Mouse (Mus musculus): Measurements from ENCODE around the gene Gm42906.

Gene Gm42906

DNA sequence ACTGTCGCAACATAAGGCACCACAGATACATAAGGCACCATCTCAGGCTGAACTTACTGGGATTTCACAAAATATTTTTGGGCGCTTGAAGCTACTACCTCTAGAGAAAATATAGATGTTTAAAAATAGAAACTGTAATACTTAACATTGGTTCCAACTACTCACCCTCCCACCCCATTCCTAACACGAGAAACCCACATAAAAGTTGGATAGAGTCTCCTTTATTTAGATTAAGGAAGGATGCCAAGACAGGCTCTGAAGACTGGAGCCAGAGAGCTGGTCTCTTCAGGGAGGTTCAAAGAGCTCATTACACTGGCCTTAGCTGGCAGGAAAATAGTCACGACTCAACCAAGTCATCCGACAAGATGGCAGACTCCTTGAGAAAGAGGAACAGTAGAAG, 361.9 kb downstream of the Gm42906 start:
- no peak for DNase-seq (ENCODE audit: low spot score in 2 of 2)

DNA sequence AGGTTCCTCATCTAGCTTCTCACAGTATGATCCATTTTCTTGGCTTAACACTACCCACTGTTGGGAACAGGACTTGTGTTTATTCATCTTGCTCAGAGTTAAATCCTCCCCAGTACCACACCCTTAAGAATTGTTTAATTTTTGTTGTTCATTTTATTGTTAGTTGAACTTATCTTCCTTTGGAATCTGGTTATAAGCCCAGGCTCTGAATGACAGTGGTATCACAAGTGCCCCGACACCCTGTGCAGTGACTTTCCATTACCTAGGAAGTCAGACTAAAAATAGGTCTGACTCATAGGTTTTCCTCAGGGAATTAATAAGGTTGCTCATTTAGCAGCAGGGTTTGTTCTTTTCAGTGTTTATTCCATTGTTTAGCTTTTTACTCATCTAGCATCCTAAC, 362.7 kb downstream of the Gm42906 start:
- no peak for DNase-seq (ENCODE audit: low spot score in 2 of 2)

DNA sequence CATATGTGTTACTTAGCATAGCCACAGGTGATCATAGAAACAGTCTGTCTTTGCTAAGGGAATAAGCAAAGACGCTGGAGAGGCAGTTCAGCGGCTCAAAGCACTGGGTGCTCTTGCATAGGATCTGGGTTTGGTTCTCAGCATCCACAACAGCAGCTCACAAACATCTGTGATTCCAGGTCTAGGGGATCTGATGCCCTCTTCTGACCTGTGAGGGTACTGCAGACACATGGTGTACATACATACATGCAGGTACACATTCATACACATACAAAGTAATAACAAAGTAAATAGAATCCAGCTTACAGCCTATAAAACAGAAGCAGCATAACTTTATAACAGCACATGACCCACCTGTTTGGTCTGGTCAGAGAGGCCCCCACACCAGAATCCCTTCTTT, 366.0 kb downstream of the Gm42906 start:
- DNase-seq (ENCODE audit: low spot score in 2 of 2), result no peak

DNA sequence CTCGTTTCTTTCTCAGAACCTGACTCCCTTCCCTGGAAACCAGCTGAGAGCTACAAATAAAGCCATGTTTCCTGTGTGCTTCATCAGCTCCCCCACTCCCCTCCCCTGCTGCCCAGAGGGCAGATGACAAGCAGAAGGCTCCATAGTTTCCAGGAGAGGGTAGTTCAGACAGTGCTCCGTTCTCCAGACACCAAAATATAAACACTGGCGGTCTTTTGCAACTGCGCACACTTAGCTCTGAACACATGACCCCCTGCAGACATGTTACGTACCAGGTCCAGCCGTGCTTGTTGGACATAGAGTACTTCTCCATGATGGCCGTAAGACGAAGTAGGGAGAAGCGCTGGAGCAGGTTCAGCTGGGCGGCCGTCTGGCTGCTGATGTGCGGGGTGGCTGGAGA, 367.5 kb downstream of the Gm42906 start:
- no peak for DNase-seq (ENCODE audit: low spot score in 2 of 2)

DNA sequence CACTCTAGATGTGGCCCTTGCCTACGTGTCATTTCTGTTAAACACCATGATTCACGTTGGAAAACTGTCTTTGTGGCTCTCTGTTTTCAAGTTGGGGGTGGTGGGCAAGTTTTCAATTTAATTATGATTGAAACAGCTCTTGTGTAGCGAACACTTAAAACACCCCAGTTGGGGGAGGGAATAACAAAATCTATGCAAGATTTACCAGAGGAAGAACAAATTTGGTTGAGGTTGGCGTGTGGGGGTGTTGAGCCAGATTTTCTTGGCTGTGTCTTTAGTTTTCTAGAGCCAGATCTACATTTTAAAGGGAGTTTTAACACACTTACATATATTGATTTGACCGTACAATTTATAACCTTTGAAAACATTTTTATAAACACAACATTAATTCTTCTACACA, 368.2 kb downstream of the Gm42906 start:
- no peak for DNase-seq (ENCODE audit: low spot score in 2 of 2)

DNA sequence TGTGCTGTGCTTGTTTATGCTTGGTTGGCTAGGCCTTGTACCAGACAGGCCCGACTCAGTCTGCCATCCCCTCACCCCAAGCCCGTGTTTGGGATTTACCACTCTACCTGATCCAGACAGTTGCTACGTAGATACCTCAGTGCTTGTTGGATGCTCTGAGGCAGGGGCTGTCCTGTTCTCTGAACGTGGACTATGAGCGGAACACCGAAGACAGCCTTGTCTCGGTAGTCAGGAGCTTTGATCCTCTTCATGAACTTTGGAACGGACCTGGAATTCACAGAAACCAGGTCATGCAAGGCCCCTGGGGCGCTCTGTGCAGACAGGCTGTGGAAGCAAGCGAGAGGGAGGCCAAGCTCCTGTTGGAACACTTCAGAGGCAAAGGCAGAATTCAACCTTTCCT, 368.6 kb downstream of the Gm42906 start:
- no peak for DNase-seq (ENCODE audit: low spot score in 2 of 2)

DNA sequence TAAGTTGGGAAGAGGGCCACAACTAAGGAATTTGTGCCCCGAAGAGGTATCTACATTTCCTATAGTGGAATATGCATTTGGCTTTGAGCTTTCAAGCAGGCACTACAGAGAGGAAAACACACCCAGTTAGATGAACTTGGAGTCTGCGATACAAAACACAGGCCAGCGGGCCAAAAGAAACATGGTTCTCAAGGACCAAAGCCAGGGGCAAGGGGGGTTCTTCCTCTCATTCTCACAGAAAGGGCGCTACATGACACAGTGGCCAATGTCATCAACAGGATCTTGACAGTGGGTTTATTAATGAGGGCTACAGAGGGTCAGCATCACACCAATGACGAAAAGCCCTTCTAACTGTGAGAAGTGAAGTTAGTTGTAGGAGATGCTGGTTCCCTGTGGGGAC, 370.2 kb downstream of the Gm42906 start:
- DNase-seq (ENCODE audit: low spot score in 2 of 2), result no peak

DNA sequence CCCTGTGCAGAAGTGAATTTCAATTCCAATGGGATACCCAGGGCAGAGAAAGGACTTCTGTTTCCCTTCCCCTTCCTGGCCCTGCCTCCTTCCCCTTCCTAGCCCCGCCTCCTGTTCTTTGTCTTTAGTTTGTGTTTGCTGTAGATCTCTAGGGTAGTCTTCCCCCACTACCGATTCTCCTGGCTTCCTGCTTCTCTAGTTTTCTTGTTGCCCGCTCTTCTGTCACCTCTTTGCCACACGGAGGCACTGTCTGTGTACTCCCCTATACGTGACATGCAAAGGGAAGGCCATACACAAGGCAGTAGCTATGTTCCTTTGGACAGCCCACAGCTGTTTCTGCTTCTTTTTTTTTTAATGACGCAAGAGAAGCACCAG, 371.1 kb downstream of the Gm42906 start:
- DNase-seq (ENCODE audit: low spot score in 2 of 2), result no peak

DNA sequence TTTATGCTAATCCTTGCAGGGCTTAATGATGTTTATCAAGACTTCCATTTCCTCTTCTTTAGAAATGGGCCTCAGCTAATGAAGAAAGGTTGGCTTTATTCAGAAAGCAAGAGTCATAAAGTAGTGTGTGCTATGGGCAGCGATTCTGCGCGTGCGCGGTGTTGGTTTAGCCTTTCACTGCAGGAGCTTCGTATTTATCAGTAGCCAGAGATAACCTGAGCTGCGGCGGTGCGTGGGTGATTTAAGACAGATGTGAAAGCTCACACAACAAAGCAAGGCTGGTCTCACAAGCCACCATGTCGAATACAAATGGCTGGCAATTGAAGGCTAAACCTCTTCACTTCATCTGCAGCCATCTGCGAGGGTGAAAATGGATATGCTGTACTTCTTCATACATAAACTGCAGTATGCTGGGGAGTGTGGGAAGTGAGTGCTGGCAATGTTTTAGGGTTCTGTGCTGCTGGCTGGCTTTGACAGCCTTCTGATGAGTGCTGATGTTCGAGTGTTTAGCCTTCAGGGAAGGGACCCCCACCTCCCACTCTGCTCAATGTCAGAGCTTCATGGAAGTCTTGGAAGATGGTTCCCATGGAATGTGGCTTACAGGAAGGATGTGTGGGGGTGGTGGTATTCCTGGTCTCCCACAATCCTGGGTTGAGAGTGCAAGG, 371.6 kb downstream of the Gm42906 start:
- peak; percentile 28 to 42 for DNase-seq (ENCODE audit: low spot score in 2 of 2)

DNA sequence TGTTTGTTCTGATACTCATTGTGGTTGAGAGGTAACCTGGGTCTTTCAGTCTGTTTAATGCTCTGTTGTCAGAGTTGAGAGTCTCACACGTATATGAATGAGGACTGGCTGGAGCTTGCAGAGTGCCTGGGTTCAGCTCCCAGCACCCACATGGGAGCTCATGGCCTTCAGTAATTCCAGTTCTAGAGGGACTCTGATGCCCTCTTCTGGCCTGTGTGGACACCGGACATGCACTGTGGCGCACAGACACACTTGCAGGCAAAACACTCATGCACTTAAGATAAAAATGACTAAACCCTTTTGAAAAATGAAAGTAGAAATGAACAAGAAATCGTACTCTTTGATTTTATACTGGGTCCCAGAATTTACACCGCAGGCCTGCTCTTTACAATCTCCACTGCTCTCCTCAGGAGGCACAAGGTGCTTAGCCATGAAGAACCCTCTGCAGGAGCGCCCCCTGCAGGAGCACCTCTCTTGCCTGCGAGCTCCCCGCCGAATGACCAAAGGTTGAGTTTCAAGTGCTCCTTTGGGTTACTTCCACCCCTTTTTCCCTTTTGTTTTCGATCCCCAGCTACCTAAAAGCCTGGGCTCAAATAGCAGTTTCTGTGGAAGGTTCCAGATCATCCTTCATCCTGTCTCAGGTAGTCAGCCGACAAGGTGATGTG, 372.4 kb downstream of the Gm42906 start:
- DNase-seq (ENCODE audit: low spot score in 2 of 2), result no peak

DNA sequence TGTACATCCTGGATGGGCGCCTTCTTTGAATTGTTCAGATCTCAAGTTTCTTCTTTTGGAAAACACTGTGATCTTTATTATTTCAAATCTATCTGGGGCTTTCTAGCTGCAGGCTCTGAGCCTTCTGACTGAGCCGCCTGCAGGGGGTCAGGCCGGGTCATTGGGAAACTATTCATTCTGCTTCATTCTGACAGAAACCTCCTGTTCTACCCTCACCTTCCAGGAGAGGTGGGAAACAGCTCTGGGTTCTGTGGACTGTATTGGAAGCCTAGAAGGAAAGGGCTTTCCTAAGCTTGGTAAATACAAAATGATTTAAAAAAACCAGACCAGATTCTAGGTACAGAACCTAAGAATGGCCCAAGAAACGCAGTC, 373.2 kb downstream of the Gm42906 start:
- no peak for DNase-seq (ENCODE audit: low spot score in 2 of 2)

DNA sequence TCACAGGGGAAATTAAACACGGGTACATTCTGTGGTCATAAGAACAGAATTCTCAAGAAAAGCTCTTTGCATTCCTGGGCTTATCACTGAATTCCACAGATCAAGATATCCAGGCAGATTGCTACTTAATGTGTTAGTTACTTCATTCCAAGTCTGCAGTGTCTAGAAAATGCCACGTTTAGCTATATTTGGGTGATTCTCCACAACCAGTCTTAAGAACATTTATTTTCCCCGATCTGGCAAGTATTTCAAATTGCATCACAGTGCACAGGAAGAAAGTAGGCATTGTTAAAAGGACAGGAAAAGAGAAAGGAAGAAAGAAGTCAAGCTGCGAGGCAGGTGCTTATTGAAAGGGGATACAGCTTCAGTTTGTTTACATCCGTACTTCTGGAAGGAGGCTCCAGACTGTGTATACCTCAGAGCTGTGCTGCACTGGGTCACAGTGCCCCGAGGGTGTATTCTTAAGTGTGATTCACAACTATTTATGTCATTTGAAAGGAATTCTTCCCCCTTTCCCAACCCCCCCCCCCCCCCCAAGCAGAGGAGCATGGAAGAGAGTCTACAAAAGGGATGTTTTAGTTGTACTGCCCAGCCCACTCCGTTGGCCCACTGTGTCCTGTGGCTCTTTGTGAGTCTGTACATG, 373.7 kb downstream of the Gm42906 start:
- DNase-seq (ENCODE audit: low spot score in 2 of 2), result no peak

DNA sequence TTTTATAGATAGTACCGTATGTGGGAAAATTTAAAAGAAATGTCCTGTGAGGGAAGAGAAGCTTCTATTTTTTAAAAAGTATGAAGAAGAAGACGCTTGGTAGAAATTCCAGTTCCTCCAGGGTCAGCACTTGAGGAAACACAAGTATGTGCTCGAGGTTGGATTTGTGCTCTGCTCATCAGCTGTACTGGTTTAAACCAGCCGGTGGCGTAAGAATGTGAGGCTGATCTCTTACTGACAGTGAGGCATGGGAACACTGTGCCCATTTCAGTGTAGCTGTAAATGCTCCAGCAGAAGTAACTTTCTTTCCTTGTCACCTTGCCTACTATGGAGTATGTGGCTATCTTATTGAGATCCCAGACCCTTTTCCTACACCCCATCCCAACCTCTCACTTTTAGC, 374.8 kb downstream of the Gm42906 start:
- no peak for DNase-seq (ENCODE audit: low spot score in 2 of 2)

DNA sequence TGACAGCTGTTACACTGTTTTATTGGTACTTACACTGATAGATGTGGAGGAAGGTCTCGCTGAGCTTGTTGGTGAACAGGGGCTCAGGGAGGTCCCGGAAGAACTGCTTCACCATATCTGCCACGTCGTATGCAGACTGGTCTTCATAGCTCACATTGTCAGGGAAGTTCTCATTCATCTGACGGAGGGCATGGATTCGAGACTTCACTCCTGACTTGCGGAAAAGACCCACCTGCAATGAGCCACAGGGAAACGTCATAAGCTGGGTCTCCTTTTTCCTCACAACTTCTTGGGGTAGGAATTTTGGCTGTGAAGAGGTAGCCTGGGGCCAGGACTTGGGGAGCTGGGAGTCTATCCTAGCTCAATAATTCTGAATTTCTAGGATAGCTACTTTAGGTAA, 375.6 kb downstream of the Gm42906 start:
- DNase-seq (ENCODE audit: low spot score in 2 of 2), result no peak

DNA sequence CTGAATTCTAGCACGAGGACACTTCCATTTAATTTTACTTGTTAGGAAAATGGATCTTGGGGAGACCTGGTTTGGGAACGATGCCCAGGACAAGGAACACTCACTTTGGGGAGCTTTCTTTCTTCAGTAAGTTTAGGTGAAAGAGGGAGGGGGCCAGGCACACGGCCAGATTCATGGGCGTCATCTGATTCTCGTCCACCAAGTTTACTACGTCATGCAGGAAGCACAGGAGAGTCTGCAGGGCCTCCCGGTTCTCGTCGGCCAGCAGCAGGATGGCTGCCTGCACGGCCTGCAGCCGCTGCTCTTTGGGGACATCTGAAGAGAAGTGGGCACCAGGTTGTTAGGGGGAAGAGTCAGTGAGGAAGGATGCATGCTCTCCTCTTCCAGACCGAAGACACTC, 380.5 kb downstream of the Gm42906 start:
- no peak for DNase-seq (ENCODE audit: low spot score in 2 of 2)

DNA sequence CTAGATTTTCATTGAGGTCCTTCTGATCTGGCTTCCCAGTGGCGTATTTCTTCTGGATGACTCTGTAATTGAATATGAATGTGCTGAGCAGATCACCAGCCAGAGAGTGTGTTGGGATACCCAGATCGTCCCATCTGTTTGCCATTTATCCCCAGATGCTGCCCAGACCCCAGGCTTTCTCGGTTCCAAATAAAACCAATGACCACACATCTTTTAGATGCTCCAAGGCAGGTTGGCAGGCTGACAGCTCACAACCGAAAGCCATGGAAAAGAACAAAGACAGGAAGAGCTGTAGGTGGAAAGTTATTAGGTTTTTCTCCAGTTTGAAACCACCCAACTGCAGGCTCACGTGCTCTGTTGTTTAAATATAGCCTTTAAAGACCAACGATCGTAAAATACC, 381.0 kb downstream of the Gm42906 start:
- DNase-seq (ENCODE audit: low spot score in 2 of 2), result no peak

DNA sequence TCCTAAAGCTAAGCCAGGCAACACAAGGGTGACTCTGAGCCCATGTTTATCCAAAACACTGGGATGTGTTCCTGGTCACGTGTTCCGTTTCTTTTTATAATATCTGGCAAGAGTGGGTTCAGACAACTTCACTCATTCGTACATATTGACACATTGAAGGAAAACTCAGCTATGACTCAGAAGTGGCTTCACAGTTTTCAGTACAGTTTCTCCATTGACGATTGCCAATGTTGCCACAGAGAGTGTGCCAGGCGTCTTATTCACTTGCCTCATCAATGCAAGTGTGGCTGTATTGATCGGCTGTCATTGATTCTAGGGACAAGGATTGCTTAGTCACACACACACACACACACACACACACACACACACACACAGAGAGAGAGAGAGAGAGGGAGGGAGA, 381.8 kb downstream of the Gm42906 start:
- no peak for DNase-seq (ENCODE audit: low spot score in 2 of 2)

DNA sequence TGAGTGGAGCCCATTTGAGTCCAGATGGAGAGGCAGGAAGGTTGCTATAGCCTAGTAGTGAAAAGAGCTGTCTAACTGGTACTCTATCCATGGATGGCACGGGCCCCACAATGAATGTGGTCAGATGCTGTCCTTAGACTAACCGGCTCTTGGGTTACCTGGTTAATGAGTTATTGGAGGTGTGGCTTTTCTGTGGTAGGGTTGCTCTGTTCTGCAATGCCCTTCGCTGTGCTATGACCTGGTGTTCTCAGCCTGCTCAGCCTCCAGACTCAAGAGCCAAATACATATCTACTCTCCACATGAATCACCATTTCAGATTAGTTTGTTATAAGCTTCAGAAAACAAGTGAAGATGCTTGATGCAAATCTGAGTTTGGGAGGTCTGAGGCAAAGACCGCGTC, 385.1 kb downstream of the Gm42906 start:
- no peak for DNase-seq (ENCODE audit: low spot score in 2 of 2)

DNA sequence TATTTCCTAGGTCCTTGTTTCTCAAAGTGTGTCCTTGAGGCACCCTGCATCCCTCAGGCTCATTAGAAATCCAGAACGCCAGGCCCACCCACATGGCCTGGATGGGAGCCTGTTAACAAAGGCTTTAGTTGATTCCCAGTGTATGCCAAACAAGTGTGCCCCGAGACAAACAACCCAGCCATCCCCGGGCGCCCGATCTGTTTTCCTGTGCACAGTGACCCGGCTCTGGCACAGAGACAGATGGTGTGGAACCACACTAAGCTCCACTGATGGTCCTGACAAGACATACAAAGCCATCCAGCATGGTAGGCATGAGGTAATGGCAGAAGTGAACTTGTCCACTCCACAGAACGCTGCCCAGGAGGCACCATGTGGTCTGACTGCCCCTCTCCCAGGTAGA, 390.1 kb downstream of the Gm42906 start:
- no peak for DNase-seq (ENCODE audit: low spot score in 2 of 2)

DNA sequence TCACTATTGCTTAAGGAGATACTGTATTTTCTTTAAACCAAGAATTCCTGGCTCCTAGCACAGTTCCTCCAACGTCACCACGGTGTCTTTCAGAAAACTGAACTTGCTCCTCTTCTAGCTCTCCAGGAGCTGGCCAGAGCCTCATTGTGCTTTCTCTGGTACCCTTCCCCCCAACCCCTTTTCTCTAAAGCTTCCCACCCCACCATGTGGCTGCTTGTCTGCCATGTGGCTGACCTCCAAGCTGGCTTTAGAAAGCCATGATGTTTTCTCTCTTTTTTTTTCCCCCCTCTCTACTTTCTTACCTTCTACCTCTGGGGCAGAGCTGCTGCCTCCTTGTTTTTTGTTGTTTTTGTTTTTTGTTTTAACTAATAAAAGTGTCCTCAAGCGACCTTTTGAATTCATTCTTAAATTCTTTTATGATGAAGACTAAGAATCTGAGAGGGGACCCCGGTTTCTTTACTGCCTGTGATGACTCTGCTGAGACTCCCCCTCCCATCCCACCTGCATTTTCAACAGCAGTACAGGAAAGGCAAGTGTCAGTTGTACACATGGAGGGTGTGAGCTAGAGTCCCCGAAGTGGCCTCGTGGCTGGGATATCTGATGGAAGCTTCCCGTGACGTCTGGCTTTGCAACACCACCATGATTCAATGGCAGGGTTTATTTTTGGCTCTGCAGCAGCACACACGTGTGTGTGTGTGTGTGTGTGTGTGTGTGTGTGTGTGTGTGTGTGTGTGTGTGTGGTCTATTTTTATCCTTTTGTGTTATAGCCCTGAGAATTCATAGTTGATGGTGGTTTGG, 393.0 kb downstream of the Gm42906 start:
- DNase-seq (ENCODE audit: low spot score in 2 of 2), result no peak

DNA sequence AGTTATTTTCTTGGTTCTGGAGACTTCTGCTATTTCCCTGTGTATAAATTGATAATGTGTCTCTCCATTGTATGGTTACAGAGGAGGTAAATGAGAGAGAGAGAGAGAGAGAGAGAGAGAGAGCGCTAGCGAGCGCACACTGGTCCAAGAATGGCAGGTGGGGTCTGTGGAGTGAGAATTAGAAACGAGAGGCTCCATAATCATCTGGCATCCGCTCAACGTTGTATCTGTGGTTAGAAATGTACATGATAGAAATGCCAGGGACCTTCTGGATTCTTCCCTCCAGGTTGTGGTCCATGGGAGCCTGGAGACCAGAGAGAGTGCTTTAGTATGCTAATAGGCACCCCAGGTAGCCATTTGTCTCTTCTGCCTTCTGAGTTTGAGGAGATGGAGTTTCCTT, 399.1 kb downstream of the Gm42906 start:
- DNase-seq (ENCODE audit: low spot score in 2 of 2), result no peak

DNA sequence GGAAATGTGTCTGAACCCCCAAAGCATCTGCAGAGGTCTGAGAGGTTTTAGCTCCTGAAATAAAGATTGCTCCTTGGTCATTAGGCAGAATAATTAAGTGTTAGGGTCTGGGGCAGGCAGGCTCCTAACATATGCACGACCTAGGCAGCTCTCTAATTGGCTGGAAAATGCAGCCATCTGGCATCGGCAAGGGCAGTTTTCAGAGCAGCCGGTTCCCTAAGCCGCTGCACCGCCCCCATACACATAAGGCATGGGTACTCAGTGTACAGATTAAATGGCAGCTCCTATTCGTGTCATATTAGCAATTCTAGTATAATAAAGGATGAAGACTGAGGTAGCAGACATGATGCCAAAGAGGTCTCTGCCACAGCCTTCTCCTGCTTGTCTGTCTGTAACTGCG, 400.8 kb downstream of the Gm42906 start:
- DNase-seq (ENCODE audit: low spot score in 2 of 2), result no peak

DNA sequence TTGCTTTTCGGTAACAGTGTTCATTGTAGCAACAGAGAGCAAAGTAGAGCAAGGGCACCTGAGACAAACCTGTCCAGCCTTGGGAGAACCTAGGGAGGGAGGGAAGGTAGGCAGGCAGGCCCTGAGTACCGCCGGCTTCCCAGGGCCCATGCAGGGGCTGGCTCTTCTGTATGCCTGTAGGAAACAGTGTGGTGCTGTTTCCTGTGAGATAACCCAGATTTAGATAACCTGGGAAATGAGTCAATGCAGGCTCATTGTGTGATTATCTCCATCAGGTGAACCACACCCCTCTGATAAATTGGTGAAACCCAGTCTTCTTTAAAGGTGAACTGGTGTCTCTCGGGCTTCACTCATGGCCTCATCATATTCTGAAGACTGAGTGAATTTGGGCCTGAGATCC, 401.9 kb downstream of the Gm42906 start:
- no peak for DNase-seq (ENCODE audit: low spot score in 2 of 2)
